Mouse (Mus musculus) telencephalon, adult 2 months (tissue): ENCODE data around the gene Bach2.

Source experiments
- DNase-seq: peaks from one replicate; pipeline ENCODE4 v3.0.0-alpha.2; 2011; ENCODE audit warnings: low read depth, low spot score

Bach2 gene

DNA sequence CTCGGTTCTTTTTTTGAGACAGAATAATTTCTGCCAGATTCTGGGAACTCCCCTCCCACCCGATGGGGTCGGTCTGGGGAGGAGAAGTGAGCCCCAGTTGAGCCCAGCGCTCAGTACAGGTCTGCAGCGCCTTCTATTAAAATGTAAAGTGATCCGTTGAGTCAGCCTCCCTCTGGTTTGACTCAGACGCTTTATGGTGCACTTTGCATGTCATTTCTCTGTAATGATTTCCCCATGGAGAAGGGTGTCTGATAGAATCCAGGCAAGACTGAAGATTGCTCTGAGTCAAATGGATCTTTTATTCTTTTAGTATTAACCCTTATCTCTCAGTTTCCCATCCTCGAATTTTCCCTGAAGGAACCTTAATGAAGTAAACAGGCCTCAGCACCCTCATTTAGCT is 244.3 kb downstream of the Bach2 start:
- DNase-seq, result no peak

DNA sequence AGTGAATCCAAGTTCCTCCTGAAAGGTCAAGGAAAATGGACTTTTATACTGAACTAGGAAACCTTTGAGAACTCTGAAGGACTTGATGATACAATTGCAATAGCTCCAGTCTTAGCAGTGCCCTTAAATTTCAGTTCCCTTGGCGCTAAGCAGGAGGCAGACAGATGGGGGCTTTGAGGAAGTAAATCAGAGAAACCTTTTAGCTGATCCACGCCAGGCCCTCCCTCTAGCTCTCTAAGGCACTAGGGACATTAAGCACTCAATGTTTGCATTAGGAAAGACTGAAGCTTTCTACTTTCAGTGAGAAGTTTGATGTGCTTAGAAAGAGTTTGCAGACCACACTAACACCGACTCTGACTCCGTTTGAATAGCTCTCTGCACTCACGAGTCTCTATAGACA is 247.2 kb downstream of the Bach2 start:
- no peak for DNase-seq

DNA sequence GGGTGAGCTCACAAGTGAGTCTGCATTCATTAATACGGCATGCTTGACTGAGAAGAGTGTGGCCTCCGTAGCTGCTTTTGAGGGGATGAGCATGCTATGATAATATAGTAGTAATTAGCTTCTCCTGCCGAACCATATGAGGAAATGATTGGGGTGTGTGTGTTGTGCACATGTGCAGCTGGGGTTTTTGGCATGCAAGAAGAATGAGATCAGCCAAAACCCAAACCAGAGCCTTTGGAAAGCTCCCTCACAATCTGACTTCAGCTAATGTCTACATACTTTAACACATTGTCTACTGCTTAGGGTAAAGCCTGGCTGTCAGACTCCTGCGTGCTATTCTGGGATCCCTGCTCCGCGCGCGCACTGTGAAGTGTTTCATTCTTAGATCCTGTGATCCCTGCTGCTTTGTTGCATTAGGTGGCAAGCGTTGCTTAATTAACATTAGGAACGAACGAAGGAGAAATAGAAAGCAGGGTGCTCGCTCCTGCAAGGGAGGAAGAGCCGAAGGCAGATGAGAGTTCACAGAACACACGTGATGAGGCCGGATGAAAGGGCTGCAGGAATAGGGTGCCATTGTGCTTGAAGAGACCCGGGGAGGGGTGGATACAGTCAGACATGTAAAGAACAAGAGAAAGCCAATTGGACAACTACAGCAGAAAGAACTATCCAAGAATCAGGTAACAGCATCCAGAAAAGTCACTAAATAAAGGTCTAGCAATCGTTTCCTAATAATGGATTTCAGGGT is 248.2 kb downstream of the Bach2 start:
- DNase-seq, result no peak

DNA sequence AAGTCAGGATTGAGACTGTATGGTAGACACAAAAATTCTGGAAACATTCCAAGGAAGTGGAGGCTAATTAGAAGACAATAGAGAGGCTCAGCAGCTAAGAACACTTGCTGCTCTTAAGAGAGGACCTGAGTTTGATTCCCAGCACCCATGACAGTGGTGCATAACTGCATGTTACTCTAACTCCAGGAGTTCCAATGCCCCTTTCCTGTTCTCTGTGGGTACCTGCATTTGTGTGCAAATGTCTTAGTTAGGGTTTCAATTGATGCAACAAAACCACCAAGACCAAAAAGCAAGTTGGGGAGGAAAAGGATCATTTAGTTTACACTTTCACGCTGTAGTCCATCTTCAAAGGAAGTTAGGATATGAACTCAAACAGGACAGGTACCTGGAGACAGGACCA is 250.6 kb downstream of the Bach2 start:
- no peak for DNase-seq

DNA sequence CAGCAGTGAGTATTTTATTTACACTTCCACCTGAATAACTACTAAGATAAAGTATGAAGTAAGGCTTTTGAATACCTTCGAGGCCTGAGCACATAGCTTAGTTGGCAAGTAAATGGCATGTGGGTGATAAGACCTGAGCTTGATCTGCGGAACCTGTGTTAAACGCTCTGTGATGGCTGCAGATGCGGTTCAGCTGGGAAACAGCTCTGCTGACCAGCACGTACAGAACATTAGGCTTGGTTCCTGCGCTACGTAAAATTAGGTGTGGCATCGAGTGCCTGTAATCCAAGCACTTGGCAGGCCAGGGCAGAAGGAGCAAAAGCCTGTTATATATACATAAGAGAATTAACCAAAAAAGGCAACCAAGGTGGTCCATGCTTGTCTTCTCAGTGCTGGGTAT is 252.6 kb downstream of the Bach2 start:
- DNase-seq, result no peak

DNA sequence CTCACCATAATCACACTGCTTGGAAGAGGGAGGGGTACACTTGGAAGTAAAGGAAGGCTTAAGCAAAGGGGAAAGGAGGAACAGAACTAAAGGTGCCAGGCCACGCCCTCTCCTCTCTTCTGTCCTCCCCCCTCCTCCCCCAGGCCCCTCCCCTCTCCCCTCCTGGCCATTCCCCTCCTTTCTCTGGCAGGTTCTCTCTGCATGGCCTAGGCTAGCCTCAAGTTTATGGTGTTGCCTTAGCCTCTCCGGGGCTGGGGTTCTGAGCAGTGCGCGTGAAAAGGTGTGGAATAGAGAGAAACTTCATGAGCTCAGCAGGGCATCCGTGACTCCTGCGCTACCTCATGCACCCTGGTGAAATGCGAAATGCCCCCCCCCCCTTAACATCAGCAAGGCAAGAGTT is 254.2 kb downstream of the Bach2 start:
- DNase-seq, result no peak

DNA sequence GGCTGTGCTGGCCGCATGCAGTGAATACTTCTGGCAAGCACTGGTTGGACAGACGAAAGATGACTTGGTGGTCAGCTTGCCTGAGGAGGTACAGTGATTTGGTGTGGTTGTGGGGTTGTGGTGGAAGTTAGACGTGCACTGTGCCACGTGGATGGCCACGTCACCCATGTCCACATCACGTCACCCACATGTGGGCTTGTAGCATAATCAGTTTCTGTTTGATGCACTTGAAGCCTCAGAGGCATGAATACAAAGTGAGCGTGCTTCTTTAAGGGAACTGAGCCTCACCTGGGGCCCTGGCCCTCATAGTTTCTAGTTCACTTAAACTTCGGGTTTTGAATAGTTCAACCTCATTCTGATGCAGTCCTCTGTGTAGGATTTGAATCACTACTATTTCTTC is 263.2 kb downstream of the Bach2 start:
- no peak for DNase-seq

DNA sequence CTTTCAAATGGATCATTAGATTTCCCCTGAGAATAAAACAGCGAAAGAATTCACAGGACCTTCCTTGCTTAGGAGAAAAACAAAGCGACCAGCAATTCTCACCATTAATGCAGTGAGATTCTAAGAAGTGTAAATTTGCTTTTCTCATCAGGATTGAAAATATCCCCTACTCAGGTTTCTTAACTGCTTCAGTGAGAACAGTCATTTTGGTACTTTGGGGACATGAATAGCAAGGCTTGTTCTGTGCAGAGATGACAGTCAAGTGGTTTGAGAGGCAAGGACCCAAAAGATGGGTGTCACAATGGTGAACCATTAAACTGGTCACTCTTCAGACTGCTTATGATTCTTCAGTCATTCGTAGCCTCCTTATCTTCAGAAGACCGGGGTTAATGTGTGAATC is 263.6 kb downstream of the Bach2 start:
- no peak for DNase-seq

DNA sequence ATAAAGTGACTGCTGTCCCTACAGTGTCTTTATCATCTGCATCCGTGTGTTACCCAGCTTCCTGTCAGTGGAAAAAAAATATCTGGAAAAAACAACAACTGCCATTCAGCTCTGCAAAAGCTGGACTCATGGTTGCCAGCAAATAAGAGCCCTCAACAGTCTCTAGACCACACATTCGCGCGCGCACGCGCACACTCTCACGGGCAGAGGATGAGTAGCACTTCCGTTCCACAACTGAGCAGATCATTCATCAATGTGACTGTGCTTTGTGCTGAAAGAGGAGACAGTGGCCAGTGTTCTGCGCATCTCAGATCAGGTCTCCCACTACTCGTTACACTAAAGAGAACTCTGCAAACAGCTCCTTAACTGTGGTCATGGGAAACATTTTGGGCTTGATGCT is 265.6 kb downstream of the Bach2 start:
- no peak for DNase-seq

DNA sequence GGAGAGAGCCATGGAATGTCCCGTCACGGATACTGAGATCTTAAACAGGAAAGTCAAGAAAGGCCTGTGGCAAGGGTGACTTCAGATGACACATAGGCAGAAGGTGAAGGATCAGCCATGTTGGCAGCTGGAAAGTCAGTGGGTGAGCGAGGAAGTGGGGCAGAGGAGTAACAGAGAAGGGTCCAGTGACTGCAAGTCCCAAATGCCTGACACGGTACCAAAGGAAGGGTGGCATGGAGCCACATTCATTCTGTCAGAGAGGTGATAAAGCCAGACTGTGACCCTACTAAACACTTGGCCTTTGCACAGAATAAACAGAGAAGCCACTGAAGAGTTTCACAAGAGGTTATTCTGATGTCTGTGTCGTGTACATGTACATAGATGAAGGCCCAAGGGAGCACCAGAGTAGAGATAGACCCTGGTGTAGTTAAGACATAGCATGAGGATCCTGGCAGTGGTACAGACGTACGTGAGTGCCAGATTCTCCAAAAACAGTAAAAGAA is 267.8 kb downstream of the Bach2 start:
- no peak for DNase-seq

DNA sequence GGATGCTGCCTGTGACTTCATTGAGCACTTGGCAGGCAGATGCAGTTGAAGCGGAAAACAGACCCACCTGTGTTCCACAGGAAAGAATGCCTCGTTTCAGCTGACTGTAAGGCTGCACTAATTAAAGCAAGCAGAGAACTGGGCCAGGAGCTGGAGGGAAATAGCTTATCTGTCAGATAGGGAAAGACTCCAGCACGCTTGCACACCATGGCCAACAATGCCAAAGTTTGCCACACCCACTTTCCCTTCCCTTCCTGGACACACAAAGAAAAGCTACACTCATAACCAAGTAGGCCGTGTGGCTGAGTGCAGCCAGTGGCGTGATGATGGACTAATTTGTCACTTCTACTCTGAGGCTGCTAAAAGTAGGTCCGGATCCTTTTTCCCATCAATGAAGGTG is 268.4 kb downstream of the Bach2 start:
- no peak for DNase-seq

DNA sequence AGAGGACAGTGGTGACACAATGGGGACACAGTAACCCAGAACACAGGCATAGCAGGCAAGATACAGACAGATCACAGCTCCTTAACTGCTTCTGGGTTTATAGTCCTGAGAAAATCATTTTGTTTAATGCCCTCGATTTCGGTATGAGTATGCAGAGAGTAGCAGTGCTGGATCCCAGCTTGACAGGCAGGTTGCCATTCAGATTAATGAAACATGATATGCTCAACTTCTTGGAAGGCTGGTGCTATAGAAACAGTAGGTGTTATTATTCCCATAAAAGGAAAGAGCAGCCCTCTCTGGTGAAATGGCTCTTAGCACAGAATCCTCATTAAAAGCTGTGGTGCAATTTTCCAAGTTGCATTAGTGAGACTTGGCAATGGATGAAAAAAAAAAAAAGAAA is 270.0 kb downstream of the Bach2 start:
- no peak for DNase-seq

DNA sequence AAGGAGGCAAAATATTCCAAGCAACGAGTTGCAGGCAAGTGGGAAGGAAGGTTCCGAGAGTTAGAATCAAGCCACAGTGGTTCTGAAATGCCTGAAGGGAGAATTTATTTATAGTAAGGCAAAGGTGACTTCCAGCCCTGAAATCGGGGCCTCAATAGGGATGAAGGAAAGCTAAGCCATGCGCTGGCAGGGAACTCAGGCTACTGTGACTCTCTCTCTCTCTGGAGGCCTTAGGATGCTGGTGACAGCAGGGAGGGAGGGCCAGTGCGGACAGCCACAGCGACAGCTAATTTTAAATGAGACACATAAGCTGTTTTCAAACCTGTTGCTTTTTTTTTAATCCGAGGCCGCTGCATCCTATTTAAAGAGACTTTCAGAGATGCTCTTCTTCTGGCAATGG is 270.4 kb downstream of the Bach2 start:
- no peak for DNase-seq

DNA sequence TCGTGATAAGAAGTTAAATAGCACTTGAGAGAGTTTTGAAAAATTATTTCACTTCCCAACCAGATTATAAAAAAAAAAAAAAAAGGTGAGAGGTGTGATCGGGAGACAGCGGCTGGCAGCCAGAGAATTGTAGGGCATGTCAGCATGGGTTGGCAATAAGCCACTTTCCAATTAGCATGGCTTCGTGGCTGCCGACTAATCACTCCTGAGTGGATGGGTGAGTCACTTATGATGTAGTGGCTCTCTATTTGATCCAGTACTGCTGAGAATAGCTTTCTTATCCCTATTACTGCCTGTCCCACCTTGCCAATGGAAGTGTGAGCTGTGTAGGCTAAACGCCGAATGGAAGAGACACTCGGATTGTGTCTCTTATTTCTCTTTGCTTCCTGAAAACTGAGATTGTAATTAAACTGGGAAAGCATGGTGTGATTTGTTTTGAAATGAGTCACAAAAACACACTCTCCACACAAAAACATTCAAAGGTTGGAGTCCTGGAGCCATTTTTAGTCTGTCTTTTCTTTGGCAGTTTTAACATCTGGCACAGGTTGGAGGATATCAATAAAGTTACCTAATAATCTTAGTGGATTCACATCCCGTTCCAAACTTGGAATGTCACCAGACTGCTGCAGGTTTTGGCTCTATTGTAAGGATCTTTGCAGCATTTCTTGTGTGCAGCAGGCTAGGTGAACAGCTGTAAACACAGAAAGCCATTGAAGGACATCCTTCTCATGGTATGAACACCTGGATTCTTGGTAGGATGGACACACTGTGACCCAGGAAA is 271.4 kb downstream of the Bach2 start:
- no peak for DNase-seq

DNA sequence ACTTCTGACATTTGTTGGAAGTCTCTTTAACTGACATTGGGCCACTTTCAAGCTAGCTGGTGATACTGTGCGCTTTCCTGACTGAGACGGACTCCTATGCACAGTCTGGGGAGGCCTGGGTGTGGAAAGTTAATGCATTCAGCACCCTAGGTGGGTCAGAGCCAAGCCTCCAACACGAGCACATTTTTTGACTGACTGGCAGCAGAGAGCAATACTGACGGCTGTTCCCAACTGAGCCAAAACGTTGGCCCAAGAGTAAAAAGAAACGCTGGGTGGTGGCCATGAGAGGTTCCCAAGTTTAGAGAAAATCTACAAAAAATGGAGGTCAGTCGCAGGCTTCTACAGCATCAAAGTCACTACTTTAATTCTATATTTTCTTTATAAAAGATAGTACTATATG is 272.3 kb downstream of the Bach2 start:
- DNase-seq, result no peak

DNA sequence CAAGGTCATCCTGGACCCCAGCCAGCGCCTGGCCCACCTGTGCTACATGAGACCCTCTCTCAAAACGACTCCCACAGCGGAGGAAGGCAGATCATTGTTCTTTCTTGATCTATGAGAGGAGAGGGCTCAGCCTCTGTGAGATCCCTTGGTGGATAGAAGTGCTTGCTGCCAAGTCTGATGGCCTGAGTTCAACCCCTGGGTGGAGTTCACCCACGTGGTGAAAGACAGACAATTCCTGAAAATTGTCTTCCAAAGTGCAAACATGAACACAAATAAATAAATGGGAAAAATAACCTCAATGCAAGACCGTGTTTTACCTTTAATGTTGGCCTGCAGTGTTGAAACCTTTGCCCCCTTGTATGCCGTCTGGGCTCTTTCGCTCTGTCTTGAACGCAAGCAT is 277.5 kb downstream of the Bach2 start:
- DNase-seq, result no peak

DNA sequence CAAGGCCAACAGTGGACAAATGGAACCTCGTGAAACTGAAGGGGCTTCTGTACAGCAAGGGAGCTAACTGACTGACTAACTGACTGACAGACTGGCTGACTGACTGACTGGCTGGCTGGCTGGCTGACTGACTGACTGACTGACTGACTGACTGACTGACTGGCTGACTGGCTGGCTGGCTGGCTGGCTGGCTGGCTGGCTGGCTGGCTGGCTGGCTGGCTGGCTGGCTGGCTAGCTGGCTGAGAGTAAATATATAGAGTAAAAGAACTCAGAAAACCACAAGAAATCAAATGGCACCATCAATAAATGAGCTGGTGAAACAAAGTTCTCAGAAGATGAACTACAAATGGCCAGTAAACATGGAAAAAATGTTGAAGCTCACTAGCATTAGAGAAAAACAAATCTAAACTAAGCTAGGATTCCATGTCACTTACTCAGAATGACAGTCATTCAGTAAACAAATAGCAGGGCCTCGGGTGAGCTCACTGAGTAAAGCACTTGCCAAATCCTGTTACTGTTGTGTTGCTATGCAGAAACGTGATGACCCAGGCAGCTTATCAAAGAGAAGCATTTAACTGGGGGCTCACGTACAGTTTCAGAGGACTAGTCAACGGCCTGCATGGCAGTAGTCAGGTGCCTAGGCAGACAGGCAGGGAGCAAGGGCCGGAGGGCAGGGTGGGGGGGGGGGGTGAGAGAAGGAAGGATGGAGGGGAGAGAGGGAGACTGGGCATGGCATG is 280.4 kb downstream of the Bach2 start:
- no peak for DNase-seq

DNA sequence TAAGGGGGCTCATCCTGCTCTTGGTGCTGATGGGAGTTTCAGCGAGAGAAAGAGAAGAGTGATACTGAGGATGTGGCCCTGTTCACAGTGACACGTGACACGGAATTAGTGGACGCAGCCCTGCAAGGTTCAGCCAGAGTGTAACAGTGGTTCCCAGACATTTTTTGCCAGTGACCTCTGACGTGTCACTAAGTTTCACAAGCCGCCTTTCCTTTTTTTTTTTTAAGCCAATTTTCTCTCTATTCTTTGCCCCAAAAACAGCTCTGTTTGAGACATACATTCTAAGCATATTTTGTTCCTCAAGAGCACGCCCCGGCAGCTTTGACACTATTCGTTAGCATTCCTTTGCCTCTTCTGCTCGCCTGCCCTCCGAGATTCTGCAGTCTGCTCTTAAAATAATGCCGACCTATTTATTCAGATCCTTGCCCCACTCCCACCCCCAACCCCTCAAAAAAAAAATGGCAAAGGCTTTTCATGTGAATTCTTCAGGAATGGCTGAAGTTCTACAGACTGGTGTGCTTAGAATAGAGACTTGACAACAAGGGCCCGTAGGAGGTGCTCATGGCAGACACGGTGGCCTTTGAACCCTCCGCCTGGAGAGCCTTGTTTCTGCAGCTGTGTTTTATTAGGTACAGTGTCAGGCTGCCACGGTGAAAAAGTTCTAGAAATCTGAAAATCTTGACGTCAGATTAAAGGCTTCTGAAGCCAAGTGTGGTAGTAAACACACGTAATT is 282.2 kb downstream of the Bach2 start:
- no peak for DNase-seq

DNA sequence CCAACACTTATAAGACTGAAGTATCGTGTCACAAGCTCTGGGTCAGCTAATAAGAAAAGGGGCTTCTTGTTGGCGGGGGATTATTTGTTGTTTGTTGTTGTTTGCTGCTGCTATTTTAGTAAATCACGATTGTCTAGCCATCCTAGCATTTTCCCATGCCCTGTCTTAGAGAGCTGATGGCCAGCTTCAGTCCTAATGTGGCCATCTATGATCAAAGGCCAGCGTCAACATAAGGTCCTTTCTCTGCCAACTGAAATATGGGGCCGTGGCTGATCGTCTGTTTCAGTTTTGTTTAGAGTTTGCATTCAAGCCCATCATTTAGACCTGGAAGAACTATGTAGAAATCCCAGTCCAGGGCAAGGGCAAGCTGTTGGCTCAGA is 282.7 kb downstream of the Bach2 start:
- no peak for DNase-seq

DNA sequence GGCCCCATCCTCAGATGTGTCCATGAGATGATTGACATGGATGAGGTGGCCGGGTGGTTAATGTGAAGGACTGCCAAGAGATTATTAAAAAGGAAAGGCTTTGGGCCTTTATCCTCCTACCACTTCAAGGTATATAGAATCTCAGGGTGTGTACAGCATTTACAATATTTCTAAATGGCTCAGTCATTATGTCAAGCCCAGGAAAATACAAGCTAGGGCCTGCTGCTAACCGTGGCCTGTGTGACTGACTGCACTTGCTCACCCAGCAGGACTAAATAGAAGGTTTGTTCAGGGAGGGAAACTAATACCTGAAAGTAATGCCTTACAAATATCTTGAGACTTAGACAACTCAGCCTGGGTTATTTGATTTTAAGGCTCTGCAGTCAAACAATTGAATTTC is 283.4 kb downstream of the Bach2 start:
- DNase-seq, result no peak

DNA sequence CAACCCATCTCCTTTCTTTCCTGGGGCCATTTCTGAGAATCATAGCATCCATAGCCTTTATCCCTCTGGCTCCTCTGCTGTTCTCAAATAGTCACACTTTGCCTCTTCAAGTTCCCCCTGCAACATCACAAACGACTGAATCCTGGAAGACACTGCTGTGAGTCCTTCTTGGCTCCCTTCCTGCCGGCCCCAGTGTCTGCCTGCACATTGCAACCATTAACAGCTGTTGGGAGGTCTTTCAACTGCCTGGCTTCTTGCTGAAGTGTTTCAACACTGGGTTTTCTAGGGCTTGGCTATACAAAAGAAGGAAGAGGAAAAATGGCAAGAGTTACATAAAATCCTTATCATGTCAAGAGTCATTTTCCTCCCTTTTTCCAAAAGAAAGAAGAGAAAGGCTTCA is 285.7 kb downstream of the Bach2 start:
- no peak for DNase-seq

DNA sequence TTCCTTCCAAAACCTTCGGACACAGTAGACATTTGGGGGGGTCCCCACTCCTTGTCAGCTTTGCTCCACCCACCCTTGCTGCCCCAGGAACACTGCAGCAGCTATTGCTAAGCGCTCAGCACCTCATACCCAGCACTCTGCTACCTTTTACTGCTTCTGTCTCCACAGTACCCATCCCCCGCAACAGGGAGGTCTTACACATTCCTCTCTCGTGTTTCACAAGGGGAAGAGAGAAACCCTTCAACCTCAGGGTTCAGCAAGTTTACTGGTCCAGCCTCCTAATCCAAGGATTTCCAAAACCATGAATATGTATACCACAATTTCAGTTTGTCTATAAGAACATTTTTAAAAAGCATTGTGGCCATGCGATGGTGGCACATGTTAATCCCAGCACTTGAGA is 286.4 kb downstream of the Bach2 start:
- no peak for DNase-seq
